Comparison of ENCODE assay signal across 8 mouse cellular contexts in genomic region chr13:107891946-107892345, GRCm38 (mm10).
DNase-seq lines count a peak whose midpoint lies in the region; ATAC-seq and TF ChIP-seq lines count a peak whose summit lies in the region.

No protein-coding gene starts in this region.

- peak overlapping the region; percentile 54; the same call in 1 of the 2 replicates for H3K9ac ChIP-seq in ES-Bruce4 (ENCODE audit: low read depth, poor library complexity, severe bottlenecking)
- H3K9ac ChIP-seq in heart, embryonic 16.5 days (ENCODE audit: low read length), result peak overlapping the region; percentile 85

- no peak for ATAC-seq in heart, embryonic 16.5 days (replicated peaks; ENCODE audit: extremely low read depth, insufficient read depth, low FRiP score)
- ATAC-seq in megakaryocyte-erythroid progenitor cell, adult 5-6 weeks (replicated peaks; ENCODE audit: low FRiP score, low TSS enrichment, poor library complexity, severe bottlenecking), result no peak

- no peaks in the 10 kb centered on the region for H3K4me1 ChIP-seq in ES-Bruce4 (ENCODE audit: control insufficient read depth, insufficient read depth, low read length)
- H3K4me1 ChIP-seq in heart, embryonic 16.5 days (ENCODE audit: control insufficient read depth, insufficient read depth, low read length), result peaks cover 10% of the 10 kb centered on the region; the same call in 1 of the 2 replicates

- H3K27ac ChIP-seq in ES-Bruce4 (ENCODE audit: insufficient read depth, low read length), result no peak overlapping the region
- H3K27ac ChIP-seq in heart, embryonic 16.5 days (ENCODE audit: low read length), result no peak overlapping the region; the same call in 1 of the 2 replicates

- H3K27me3 ChIP-seq in ES-Bruce4 (ENCODE audit: control insufficient read depth, insufficient read depth, low read length, poor library complexity, severe bottlenecking), result peaks cover 22% of the 10 kb centered on the region
- peaks cover 13% of the 10 kb centered on the region for H3K27me3 ChIP-seq in heart, embryonic 16.5 days (ENCODE audit: control insufficient read depth, insufficient read depth, low read length)

- no peaks in the 10 kb centered on the region for H3K9me3 ChIP-seq in ES-Bruce4 (replicated peaks; ENCODE audit: control insufficient read depth, insufficient read depth, low read length, poor library complexity, severe bottlenecking)
- H3K9me3 ChIP-seq in heart, embryonic 16.5 days (replicated peaks; ENCODE audit: control insufficient read depth, low read length), result no peaks in the 10 kb centered on the region

- no peak for TF ChIP-seq CTCF in ES-Bruce4 (IDR thresholded peaks at IDR 0.05; ENCODE audit: low read depth, low read length)

- no peak for TF ChIP-seq POLR2A in ES-Bruce4 (IDR thresholded peaks at IDR 0.05; ENCODE audit: insufficient read depth, low read length)

- intact Hi-C loops in heart, postnatal 14 days (cut with DNase I), result loop anchor here (2.0 to 5.0 kb wide), 3 partner anchors 151 to 430 kb away; partner anchors contain the start of genes Ercc8 and Ndufaf2

- no peak for TF ChIP-seq EP300 in ES-Bruce4 (IDR thresholded peaks at IDR 0.05; ENCODE audit: insufficient read depth, low read depth, low read length)

- peak overlapping the region; percentile 69 for H3K4me2 ChIP-seq in heart, embryonic 16.5 days (ENCODE audit: low read depth, low read length)

- no peak overlapping the region for H3K4me3 ChIP-seq in ES-Bruce4 (ENCODE audit: low read depth, low read length)
- H3K4me3 ChIP-seq in heart, embryonic 16.5 days (ENCODE audit: low read length), result peak overlapping the region; percentile 83

- no peaks in the 10 kb centered on the region for H3K36me3 ChIP-seq in ES-Bruce4 (ENCODE audit: control insufficient read depth, insufficient read depth, low read length, poor library complexity, severe bottlenecking)
- no peaks in the 10 kb centered on the region for H3K36me3 ChIP-seq in heart, embryonic 16.5 days (ENCODE audit: control insufficient read depth, insufficient read depth)

- WGBS in heart, embryonic 16.5 days, result 9% methylated on average over 11 of the region's 11 CpGs

- DNase-seq in heart, adult 11 months, result peak; percentile 81
- no peak for DNase-seq in heart, postnatal 14 days
- peak; percentile 10 for DNase-seq in lung, postnatal 36 days
- no peak for DNase-seq in kidney, adult 11 months
- no peak for DNase-seq in urinary bladder, adult 2 months (ENCODE audit: low spot score)

Comparison
In these comparisons a context has a peak if more than half of its experiments do, and no peak if none do; other contexts are left out.
1. DNase-seq: peak in heart, adult 11 months (single experiment) and lung, postnatal 36 days (single experiment); none in heart, postnatal 14 days (0 of 2), kidney, adult 11 months (single experiment) and urinary bladder, adult 2 months (single experiment).